Mouse (Mus musculus) forebrain, embryonic 12.5 days (tissue): Measurements from ENCODE around the gene Nup205. TPM values are rescaled to one million over a fixed set of nuclear protein-coding genes. Genes with fewer than 3 reads are reported as not detected.

Source experiments
- ATAC-seq: fragments of 200-750 bp; cut with Nextera tagmentation; 2 replicates; pipeline ENCODE4 v1.8.0; 2017; ENCODE audit warnings: moderate TSS enrichment; ENCODE audit not compliant: low FRiP score
- H3K27ac ChIP-seq: fragments of 300-500 bp; sonication (generic); 2 replicates; pipeline ENCODE4 v1.5.1; 2016; ENCODE audit warnings: mild to moderate bottlenecking
- H3K27me3 ChIP-seq: fragments of 300-500 bp; sonication (generic); 2 replicates; pipeline ENCODE4 v1.6.1; 2016; ENCODE audit warnings: mild to moderate bottlenecking
- H3K36me3 ChIP-seq: fragments of 300-500 bp; sonication (generic); replicated peaks from 2 replicates; pipeline ENCODE4 v1.6.1; 2016; ENCODE audit warnings: mild to moderate bottlenecking
- H3K4me1 ChIP-seq: fragments of 300-500 bp; sonication (generic); 2 replicates; pipeline ENCODE4 v1.6.1; 2016
- H3K4me2 ChIP-seq: fragments of 300-500 bp; sonication (generic); 2 replicates; pipeline ENCODE4 v1.6.1; 2016; ENCODE audit warnings: mild to moderate bottlenecking, moderate library complexity
- H3K4me3 ChIP-seq: fragments of 300-500 bp; sonication (generic); replicated peaks from 2 replicates; pipeline ENCODE4 v1.5.1; 2016; ENCODE audit warnings: mild to moderate bottlenecking
- H3K9ac ChIP-seq: fragments of 300-500 bp; sonication (generic); 2 replicates; pipeline ENCODE4 v1.6.1; 2016; ENCODE audit warnings: mild to moderate bottlenecking
- H3K9me3 ChIP-seq: fragments of 300-500 bp; sonication (generic); 2 replicates; pipeline ENCODE4 v1.6.1; 2016
- WGBS: fragments of 180-500 bp; shearing (Covaris S2); methylation state at CpG from one replicate; pipeline ENCODE4 v1.1.7; 2016; 5-methylcytosine and 5-hydroxymethylcytosine counted together
- polyA plus RNA-seq: library from polyadenylated mRNA; unstranded; fragments of >200 nt; fragmentation: Nextera tagmentation; extraction: Ambion mirVana; gene quantifications from 2 replicates; pipeline ENCODE4 v1.2.1, GENCODE M21; 2016

The Nup205 gene
- polyA plus RNA-seq, 1 experiment from 2014 or later: 58.6 TPM

GRCm38 (mm10) chr6:35253474-35253873 is 76.3 kb downstream of the Nup205 start:
- 41% methylated on average over 5 of the region's 5 CpGs for WGBS
- H3K27ac ChIP-seq: no peak overlapping the region
- peak overlapping the region; percentile 70 for H3K4me2 ChIP-seq
- ATAC-seq: no peak
- H3K27me3 ChIP-seq: no peaks in the 10 kb centered on the region
- no peaks in the 10 kb centered on the region for H3K36me3 ChIP-seq
- peak overlapping the region; percentile 77 for H3K9ac ChIP-seq
- peaks cover 24% of the 10 kb centered on the region for H3K4me1 ChIP-seq
- no peaks in the 10 kb centered on the region for H3K9me3 ChIP-seq
- H3K4me3 ChIP-seq: peak overlapping the region; percentile 67

GRCm38 (mm10) chr6:35254136-35254904 is 77.1 kb downstream of the Nup205 start:
- H3K4me2 ChIP-seq: peak overlapping the region; percentile 70
- peaks cover 24% of the 10 kb centered on the region for H3K4me1 ChIP-seq
- no peak for ATAC-seq
- H3K36me3 ChIP-seq: no peaks in the 10 kb centered on the region
- 56% methylated on average over 9 of the region's 9 CpGs for WGBS
- H3K9me3 ChIP-seq: no peaks in the 10 kb centered on the region
- no peak overlapping the region; the same call in 1 of the 2 replicates for H3K27ac ChIP-seq
- peak overlapping the region; percentile 77; the same call in 1 of the 2 replicates for H3K9ac ChIP-seq
- peak overlapping the region; percentile 67; the same call in 1 of the 2 replicates for H3K4me3 ChIP-seq
- H3K27me3 ChIP-seq: no peaks in the 10 kb centered on the region

DNA sequence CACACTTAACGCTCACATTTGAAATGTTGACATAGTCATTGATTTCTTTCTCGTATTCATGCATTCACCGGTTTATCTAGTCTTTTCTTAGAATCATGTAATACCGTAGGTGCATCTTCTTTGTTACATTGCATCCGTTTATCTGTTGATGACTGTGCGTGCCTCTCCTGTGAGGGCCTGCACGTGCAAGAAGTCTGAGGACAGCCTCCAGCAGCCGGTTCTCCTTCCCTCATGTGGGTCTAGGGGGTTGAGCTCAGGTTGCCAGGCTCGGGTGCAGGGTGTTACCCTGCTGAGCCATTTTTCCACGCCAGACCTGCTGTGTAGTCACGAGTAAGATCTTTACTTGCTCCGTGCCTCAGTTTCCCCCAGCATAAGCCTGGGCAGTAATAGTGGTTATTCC is 77.8 kb downstream of the Nup205 start:
- Histone ChIP-seq H3K9ac (0 out of 2 replicates have a peak overlapping the region, but pooled peaks have one; percentile 25), H3K27me3 (no peaks in the 10 kb centered on the region), H3K4me2 (peak overlapping the region; percentile 70), H3K4me1 (peaks cover 24% of the 10 kb centered on the region), H3K9me3 (no peaks in the 10 kb centered on the region), H3K27ac (0 out of 2 replicates have a peak overlapping the region, but pooled peaks have one; percentile 19), H3K36me3 (no peaks in the 10 kb centered on the region), H3K4me3 (no peak overlapping the region)
- ATAC-seq: no peak
- 79% methylated on average over 12 of the region's 12 CpGs for WGBS

DNA sequence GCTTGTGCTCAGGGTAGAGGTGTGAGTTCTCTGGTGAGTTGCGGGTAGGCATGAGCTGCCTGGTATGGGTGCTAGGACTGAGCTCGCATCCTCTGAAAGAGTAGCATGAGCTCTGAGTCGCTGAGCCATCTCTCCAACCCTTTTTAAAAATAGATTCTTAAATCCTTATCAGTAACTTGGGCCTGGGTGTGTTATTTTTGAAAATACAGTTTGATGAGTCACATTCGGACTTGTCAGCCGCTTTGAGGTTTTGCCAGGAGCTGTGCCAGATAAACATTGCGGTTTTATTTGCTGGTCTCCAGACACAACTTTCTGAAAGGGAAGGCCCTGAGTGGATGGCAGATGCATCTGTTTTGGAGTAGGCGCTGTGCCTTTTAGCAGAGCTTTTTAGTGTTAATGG is 79.5 kb downstream of the Nup205 start:
- H3K4me2 ChIP-seq: no peak overlapping the region
- no peaks in the 10 kb centered on the region for H3K9me3 ChIP-seq
- peaks cover 24% of the 10 kb centered on the region for H3K4me1 ChIP-seq
- H3K4me3 ChIP-seq: no peak overlapping the region
- no peaks in the 10 kb centered on the region for H3K27me3 ChIP-seq
- H3K36me3 ChIP-seq: peaks cover 7% of the 10 kb centered on the region
- 93% methylated on average over 7 of the region's 7 CpGs for WGBS
- no peak for ATAC-seq
- no peak overlapping the region for H3K27ac ChIP-seq
- H3K9ac ChIP-seq: no peak overlapping the region

DNA sequence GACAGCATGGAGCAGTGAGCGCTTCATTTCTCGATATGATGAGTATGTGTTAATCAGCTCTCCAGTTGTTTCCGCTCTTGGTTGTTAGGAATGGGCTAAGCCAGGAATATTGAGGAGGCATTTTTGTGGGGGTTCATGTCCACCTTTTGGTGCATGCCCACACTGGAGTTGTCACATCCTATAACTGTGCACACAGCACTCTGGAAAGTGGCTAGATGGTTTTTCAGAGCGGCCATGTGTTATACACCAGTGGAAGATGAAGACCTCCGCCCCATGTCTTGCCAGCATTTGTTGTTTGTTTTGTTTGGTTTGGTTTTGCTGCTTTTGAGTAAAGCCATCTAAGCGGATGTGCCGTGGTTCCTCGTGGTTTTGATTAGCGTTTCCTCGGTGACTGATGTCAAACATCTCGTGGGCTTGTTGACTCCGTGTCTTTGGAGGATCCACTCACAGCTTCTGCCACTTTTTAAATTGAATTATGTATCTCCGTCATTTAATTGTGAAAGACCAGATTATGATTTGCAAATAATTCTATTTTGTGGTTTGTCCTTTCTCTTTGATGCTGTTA is 80.5 kb downstream of the Nup205 start:
- H3K27me3 ChIP-seq: no peaks in the 10 kb centered on the region
- 92% methylated on average over 13 of the region's 13 CpGs for WGBS

GRCm38 (mm10) chr6:35258922-35259321 is 81.7 kb downstream of the Nup205 start:
- Histone ChIP-seq H3K36me3 (peaks cover 27% of the 10 kb centered on the region), H3K4me1 (peaks cover 17% of the 10 kb centered on the region), H3K9ac (no peak overlapping the region), H3K4me2 (no peak overlapping the region), H3K4me3 (no peak overlapping the region), H3K9me3 (no peaks in the 10 kb centered on the region), H3K27me3 (no peaks in the 10 kb centered on the region), H3K27ac (no peak overlapping the region)
- WGBS: 100% methylated on average over 2 of the region's 2 CpGs
- ATAC-seq: no peak

More for the DNA sequence above, 80.5 kb downstream of the Nup205 start:
- Histone ChIP-seq H3K27ac (no peak overlapping the region), H3K4me1 (peaks cover 24% of the 10 kb centered on the region), H3K4me3 (no peak overlapping the region), H3K36me3 (peaks cover 17% of the 10 kb centered on the region), H3K4me2 (no peak overlapping the region), H3K9ac (no peak overlapping the region), H3K9me3 (no peaks in the 10 kb centered on the region)
- no peak for ATAC-seq

GRCm38 (mm10) chr6:35259526-35259925 is 82.3 kb downstream of the Nup205 start:
- Histone ChIP-seq H3K4me1 (peaks cover 11% of the 10 kb centered on the region), H3K9ac (no peak overlapping the region), H3K27me3 (no peaks in the 10 kb centered on the region), H3K4me3 (no peak overlapping the region), H3K36me3 (peaks cover 27% of the 10 kb centered on the region), H3K27ac (no peak overlapping the region), H3K9me3 (no peaks in the 10 kb centered on the region), H3K4me2 (no peak overlapping the region)
- 84% methylated on average over 5 of the region's 5 CpGs for WGBS
- no peak for ATAC-seq

- no peaks in the 10 kb centered on the region for H3K27me3 ChIP-seq
- H3K27ac ChIP-seq: no peak overlapping the region
- WGBS: 83% methylated on average over 7 of the region's 7 CpGs
- H3K4me1 ChIP-seq: 0 out of 2 replicates have a peak, but pooled peaks cover 2% of the 10 kb centered on the region
- peaks cover 27% of the 10 kb centered on the region for H3K36me3 ChIP-seq
- H3K9ac ChIP-seq: no peak overlapping the region
- ATAC-seq: no peak
- H3K9me3 ChIP-seq: no peaks in the 10 kb centered on the region
- H3K4me3 ChIP-seq: no peak overlapping the region
- H3K4me2 ChIP-seq: no peak overlapping the region
These were observed 83.3 kb downstream of the Nup205 start for GRCm38 (mm10) chr6:35260531-35260930.

- 90% methylated on average over 15 of the region's 15 CpGs for WGBS
- H3K27me3 ChIP-seq: no peaks in the 10 kb centered on the region
- H3K4me3 ChIP-seq: no peak overlapping the region
- no peaks in the 10 kb centered on the region for H3K9me3 ChIP-seq
- H3K27ac ChIP-seq: no peak overlapping the region
- no peak overlapping the region for H3K9ac ChIP-seq
- H3K36me3 ChIP-seq: peaks cover 27% of the 10 kb centered on the region
- no peak overlapping the region for H3K4me2 ChIP-seq
- H3K4me1 ChIP-seq: no peaks in the 10 kb centered on the region
- no peak for ATAC-seq
These were observed 88.5 kb downstream of the Nup205 start for GRCm38 (mm10) chr6:35265580-35266278.

GRCm38 (mm10) chr6:35268711-35269110 is 91.5 kb downstream of the Nup205 start:
- H3K9ac ChIP-seq: no peak overlapping the region
- H3K4me2 ChIP-seq: no peak overlapping the region
- 96% methylated on average over 13 of the region's 13 CpGs for WGBS
- H3K27me3 ChIP-seq: no peaks in the 10 kb centered on the region
- H3K27ac ChIP-seq: no peak overlapping the region
- H3K36me3 ChIP-seq: no peaks in the 10 kb centered on the region
- no peak overlapping the region for H3K4me3 ChIP-seq
- no peaks in the 10 kb centered on the region for H3K9me3 ChIP-seq
- no peaks in the 10 kb centered on the region for H3K4me1 ChIP-seq
- no peak for ATAC-seq

- H3K9me3 ChIP-seq: no peaks in the 10 kb centered on the region
- H3K4me3 ChIP-seq: no peak overlapping the region
- no peak for ATAC-seq
- H3K4me2 ChIP-seq: no peak overlapping the region
- H3K36me3 ChIP-seq: no peaks in the 10 kb centered on the region
- no peaks in the 10 kb centered on the region for H3K27me3 ChIP-seq
- no peaks in the 10 kb centered on the region for H3K4me1 ChIP-seq
- H3K9ac ChIP-seq: no peak overlapping the region
- 83% methylated on average over 13 of the region's 13 CpGs for WGBS
- H3K27ac ChIP-seq: no peak overlapping the region
These were observed 92.4 kb downstream of the Nup205 start for GRCm38 (mm10) chr6:35269643-35270042.

- Histone ChIP-seq H3K9me3 (no peaks in the 10 kb centered on the region), H3K4me3 (no peak overlapping the region), H3K4me1 (no peaks in the 10 kb centered on the region), H3K36me3 (no peaks in the 10 kb centered on the region), H3K27ac (no peak overlapping the region), H3K27me3 (no peaks in the 10 kb centered on the region), H3K4me2 (no peak overlapping the region), H3K9ac (no peak overlapping the region)
- ATAC-seq: no peak
- WGBS: 88% methylated on average over 12 of the region's 12 CpGs
These were observed 94.1 kb downstream of the Nup205 start for GRCm38 (mm10) chr6:35271094-35271855.
